Mouse (Mus musculus) limb, embryonic 12.5 days (tissue): ENCODE measurements around the gene Tmem170b. TPM values are rescaled to one million over a fixed set of nuclear protein-coding genes. Genes with fewer than 3 reads are reported as not detected.

Experiments used
- ATAC-seq: fragments of 200-750 bp; cut with Nextera tagmentation; 2 replicates; pipeline ENCODE4 v1.8.0; 2017; ENCODE audit warnings: low read depth, moderate TSS enrichment; ENCODE audit not compliant: insufficient number of reproducible peaks, insufficient read depth, low FRiP score, low TSS enrichment
- H3K27ac ChIP-seq: fragments of 300-500 bp; sonication (generic); 2 replicates; pipeline ENCODE4 v1.5.1; 2016; ENCODE audit warnings: mild to moderate bottlenecking, moderate library complexity
- H3K27me3 ChIP-seq: fragments of 300-500 bp; sonication (generic); 2 replicates; pipeline ENCODE4 v1.6.1; 2016; ENCODE audit warnings: mild to moderate bottlenecking, moderate library complexity
- H3K36me3 ChIP-seq: fragments of 300-500 bp; sonication (generic); 2 replicates; pipeline ENCODE4 v1.6.1; 2016; ENCODE audit warnings: mild to moderate bottlenecking, moderate library complexity
- H3K4me1 ChIP-seq: fragments of 300-500 bp; sonication (generic); replicated peaks from 2 replicates; pipeline ENCODE4 v1.6.1; 2016
- H3K4me2 ChIP-seq: fragments of 300-500 bp; sonication (generic); 2 replicates; pipeline ENCODE4 v1.6.1; 2016; ENCODE audit warnings: mild to moderate bottlenecking, moderate library complexity
- H3K4me3 ChIP-seq: fragments of 300-500 bp; sonication (generic); replicated peaks from 2 replicates; pipeline ENCODE4 v1.5.1; 2016; ENCODE audit warnings: mild to moderate bottlenecking
- H3K9ac ChIP-seq: fragments of 300-500 bp; sonication (generic); replicated peaks from 2 replicates; pipeline ENCODE4 v1.6.1; 2016; ENCODE audit warnings: mild to moderate bottlenecking, moderate library complexity
- H3K9me3 ChIP-seq: fragments of 300-500 bp; sonication (generic); 2 replicates; pipeline ENCODE4 v1.6.1; 2016; ENCODE audit warnings: mild to moderate bottlenecking, moderate library complexity
- WGBS: fragments of 180-500 bp; shearing (Covaris S2); methylation state at CpG from one replicate; pipeline ENCODE4 v1.1.7; 2016; 5-methylcytosine and 5-hydroxymethylcytosine counted together
- polyA plus RNA-seq: library from polyadenylated mRNA; unstranded; fragments of >200 nt; fragmentation: Nextera tagmentation; extraction: Ambion mirVana; gene quantifications from 2 replicates; pipeline ENCODE4 v1.2.1, GENCODE M21; 2016

Tmem170b gene
- polyA plus RNA-seq, 1 experiment from 2014 or later, result 10.7 TPM

- no peak overlapping the region for H3K27ac ChIP-seq
- H3K4me3 ChIP-seq, result no peak overlapping the region
- WGBS, result 66% methylated on average over 5 of the region's 5 CpGs
- H3K4me1 ChIP-seq, result no peaks in the 10 kb centered on the region
- no peak overlapping the region for H3K9ac ChIP-seq
- no peaks in the 10 kb centered on the region for H3K9me3 ChIP-seq
- no peak overlapping the region for H3K4me2 ChIP-seq
- H3K27me3 ChIP-seq, result no peaks in the 10 kb centered on the region
- ATAC-seq, result no peak
- H3K36me3 ChIP-seq, result no peaks in the 10 kb centered on the region
These were observed 9.3 kb downstream of the Tmem170b start for GRCm38 (mm10) chr13:41614982-41615381.

DNA sequence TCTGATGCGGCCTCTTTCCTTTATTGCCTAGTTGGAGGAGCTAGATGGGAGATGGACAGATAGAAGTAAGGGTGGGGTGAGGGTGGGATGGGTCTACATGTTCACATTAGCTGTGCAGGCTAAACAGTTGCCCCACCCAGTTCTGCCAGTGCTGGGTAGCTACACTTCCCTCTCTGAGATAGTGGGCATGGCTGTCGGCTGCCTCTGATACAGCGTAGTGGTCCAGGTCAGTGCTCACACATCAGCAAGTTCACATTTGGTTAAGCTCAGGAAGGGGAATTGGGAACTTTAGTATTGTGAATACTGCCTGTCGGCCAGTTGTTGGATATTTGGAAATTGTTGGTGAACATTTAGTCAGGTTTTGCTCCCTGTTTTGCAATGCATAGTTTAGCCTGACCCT is 13.8 kb downstream of the Tmem170b start:
- H3K36me3 ChIP-seq, result no peaks in the 10 kb centered on the region
- 88% methylated on average over 4 of the region's 4 CpGs for WGBS
- no peak overlapping the region for H3K9ac ChIP-seq
- no peaks in the 10 kb centered on the region for H3K9me3 ChIP-seq
- H3K4me3 ChIP-seq, result no peak overlapping the region
- H3K27ac ChIP-seq, result no peak overlapping the region
- ATAC-seq, result no peak
- no peaks in the 10 kb centered on the region for H3K27me3 ChIP-seq
- no peak overlapping the region for H3K4me2 ChIP-seq
- no peaks in the 10 kb centered on the region for H3K4me1 ChIP-seq

DNA sequence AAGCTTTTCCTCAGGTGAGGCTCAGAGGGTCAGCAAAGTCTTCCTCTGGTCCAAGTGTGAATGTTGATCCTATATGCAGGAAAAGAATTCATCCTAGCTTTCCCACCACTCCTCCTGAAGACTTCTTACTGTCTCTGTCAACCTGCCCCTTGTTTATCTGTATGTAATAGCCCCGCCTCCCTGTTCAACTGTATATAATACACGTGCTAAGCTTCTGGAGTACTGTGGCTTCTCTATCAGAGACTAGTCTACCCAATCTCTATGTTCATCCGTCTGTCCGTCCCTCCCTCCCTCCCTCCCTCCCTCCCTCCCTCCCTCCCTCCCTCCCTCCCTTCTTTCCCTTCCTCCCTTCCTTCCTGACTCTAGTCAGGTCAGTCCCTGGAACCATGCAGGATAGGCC is 14.4 kb downstream of the Tmem170b start:
- Histone ChIP-seq H3K4me3 (no peak overlapping the region), H3K9me3 (no peaks in the 10 kb centered on the region), H3K36me3 (no peaks in the 10 kb centered on the region), H3K27me3 (no peaks in the 10 kb centered on the region), H3K4me1 (no peaks in the 10 kb centered on the region), H3K27ac (no peak overlapping the region), H3K9ac (no peak overlapping the region), H3K4me2 (no peak overlapping the region)
- no peak for ATAC-seq
- WGBS, result 88% methylated on average over 4 of the region's 4 CpGs

DNA sequence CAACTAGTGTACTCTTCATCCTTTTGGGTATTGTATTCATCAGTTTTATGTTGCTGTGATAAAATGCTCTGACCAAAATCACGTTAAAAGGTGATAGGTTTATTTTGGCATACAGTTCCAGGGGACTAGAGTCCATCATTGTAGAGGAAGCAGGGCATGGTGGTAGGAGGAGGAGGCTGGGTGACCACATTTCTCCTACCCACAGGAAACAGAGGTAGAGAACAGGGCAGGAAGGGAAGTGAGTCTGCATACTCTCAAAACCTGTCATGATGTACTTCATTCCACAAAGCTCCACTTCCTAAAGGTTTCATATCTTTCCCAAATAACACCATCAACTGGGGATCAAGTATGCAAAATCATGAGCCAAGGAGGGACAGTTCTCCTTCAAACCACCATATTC is 18.4 kb downstream of the Tmem170b start:
- no peak overlapping the region for H3K9ac ChIP-seq
- no peaks in the 10 kb centered on the region for H3K36me3 ChIP-seq
- no peaks in the 10 kb centered on the region for H3K27me3 ChIP-seq
- ATAC-seq, result no peak
- no peak overlapping the region for H3K27ac ChIP-seq
- H3K9me3 ChIP-seq, result no peaks in the 10 kb centered on the region
- H3K4me2 ChIP-seq, result no peak overlapping the region
- WGBS, result 67% methylated on average over 1 of the region's 1 CpGs
- no peaks in the 10 kb centered on the region for H3K4me1 ChIP-seq
- no peak overlapping the region for H3K4me3 ChIP-seq

- ATAC-seq, result no peak
- Histone ChIP-seq H3K9ac (no peak overlapping the region), H3K36me3 (no peaks in the 10 kb centered on the region), H3K4me3 (no peak overlapping the region), H3K9me3 (no peaks in the 10 kb centered on the region), H3K27ac (no peak overlapping the region), H3K27me3 (no peaks in the 10 kb centered on the region), H3K4me2 (no peak overlapping the region), H3K4me1 (no peaks in the 10 kb centered on the region)
- WGBS, result 89% methylated on average over 3 of the region's 3 CpGs
These were observed 19.5 kb downstream of the Tmem170b start for GRCm38 (mm10) chr13:41625248-41625647.

DNA sequence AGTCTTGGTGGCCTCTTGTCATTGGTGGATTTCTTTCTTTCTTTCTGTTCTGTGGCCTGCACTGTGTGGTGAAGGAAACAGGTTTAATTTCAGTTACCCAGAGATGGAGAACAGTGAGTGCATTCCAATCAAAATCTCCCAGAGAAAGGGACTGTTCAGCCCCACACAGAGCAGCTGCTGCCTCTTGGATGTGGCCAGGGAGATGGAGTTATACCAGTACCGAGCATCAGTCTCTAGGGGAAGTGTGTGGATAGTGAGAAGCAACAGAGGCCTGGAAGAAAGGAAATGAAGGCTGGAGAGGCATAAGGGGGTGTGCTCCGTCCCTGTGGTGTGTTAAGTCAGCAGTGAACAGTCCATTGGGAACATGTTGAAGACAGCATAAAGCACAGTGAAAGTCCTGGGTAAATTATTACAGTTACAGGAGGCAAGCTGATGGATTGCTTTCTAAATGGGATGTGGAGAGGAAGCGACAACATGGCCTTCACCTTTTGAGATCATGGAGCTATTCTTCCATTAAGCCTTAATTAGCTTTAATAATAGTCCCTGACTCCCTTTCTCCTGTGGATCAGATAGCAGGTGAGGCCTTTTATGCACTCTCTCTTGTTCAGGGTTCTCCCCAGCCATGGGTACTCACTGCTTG is 21.7 kb downstream of the Tmem170b start:
- Histone ChIP-seq H3K27ac (no peak overlapping the region), H3K27me3 (no peaks in the 10 kb centered on the region), H3K4me2 (no peak overlapping the region), H3K9ac (no peak overlapping the region), H3K36me3 (no peaks in the 10 kb centered on the region), H3K4me3 (no peak overlapping the region), H3K4me1 (no peaks in the 10 kb centered on the region), H3K9me3 (no peaks in the 10 kb centered on the region)
- no peak for ATAC-seq
- 61% methylated on average over 3 of the region's 3 CpGs for WGBS

- Histone ChIP-seq H3K4me1 (no peaks in the 10 kb centered on the region), H3K9me3 (no peaks in the 10 kb centered on the region), H3K4me3 (no peak overlapping the region), H3K36me3 (no peaks in the 10 kb centered on the region), H3K9ac (no peak overlapping the region), H3K4me2 (no peak overlapping the region), H3K27ac (no peak overlapping the region), H3K27me3 (no peaks in the 10 kb centered on the region)
- ATAC-seq, result no peak; the same call in 1 of the 2 replicates
- WGBS, result 24% methylated on average over 13 of the region's 13 CpGs
These were observed 28.7 kb downstream of the Tmem170b start for GRCm38 (mm10) chr13:41634401-41634818.

GRCm38 (mm10) chr13:41638083-41638482 is 32.4 kb downstream of the Tmem170b start:
- ATAC-seq, result no peak

GRCm38 (mm10) chr13:41642851-41643250 is 37.1 kb downstream of the Tmem170b start:
- Histone ChIP-seq H3K4me2 (no peak overlapping the region), H3K9ac (no peak overlapping the region), H3K36me3 (no peaks in the 10 kb centered on the region), H3K4me1 (peaks cover 18% of the 10 kb centered on the region), H3K27ac (no peak overlapping the region), H3K9me3 (no peaks in the 10 kb centered on the region), H3K4me3 (no peak overlapping the region), H3K27me3 (no peaks in the 10 kb centered on the region)
- WGBS, result 28% methylated on average over 6 of the region's 6 CpGs
- no peak for ATAC-seq

More at GRCm38 (mm10) chr13:41638083-41638482, 32.4 kb downstream of the Tmem170b start:
- 91% methylated on average over 4 of the region's 4 CpGs for WGBS
- Histone ChIP-seq H3K36me3 (no peaks in the 10 kb centered on the region), H3K4me2 (no peak overlapping the region), H3K9me3 (no peaks in the 10 kb centered on the region), H3K27me3 (no peaks in the 10 kb centered on the region), H3K4me1 (no peaks in the 10 kb centered on the region), H3K9ac (no peak overlapping the region), H3K27ac (no peak overlapping the region), H3K4me3 (no peak overlapping the region)

GRCm38 (mm10) chr13:41643798-41644197 is 38.1 kb downstream of the Tmem170b start:
- Histone ChIP-seq H3K4me2 (no peak overlapping the region), H3K4me3 (no peak overlapping the region), H3K27ac (no peak overlapping the region), H3K4me1 (peaks cover 18% of the 10 kb centered on the region), H3K9ac (no peak overlapping the region), H3K36me3 (no peaks in the 10 kb centered on the region), H3K27me3 (no peaks in the 10 kb centered on the region), H3K9me3 (no peaks in the 10 kb centered on the region)
- 79% methylated on average over 7 of the region's 7 CpGs for WGBS
- no peak for ATAC-seq

DNA sequence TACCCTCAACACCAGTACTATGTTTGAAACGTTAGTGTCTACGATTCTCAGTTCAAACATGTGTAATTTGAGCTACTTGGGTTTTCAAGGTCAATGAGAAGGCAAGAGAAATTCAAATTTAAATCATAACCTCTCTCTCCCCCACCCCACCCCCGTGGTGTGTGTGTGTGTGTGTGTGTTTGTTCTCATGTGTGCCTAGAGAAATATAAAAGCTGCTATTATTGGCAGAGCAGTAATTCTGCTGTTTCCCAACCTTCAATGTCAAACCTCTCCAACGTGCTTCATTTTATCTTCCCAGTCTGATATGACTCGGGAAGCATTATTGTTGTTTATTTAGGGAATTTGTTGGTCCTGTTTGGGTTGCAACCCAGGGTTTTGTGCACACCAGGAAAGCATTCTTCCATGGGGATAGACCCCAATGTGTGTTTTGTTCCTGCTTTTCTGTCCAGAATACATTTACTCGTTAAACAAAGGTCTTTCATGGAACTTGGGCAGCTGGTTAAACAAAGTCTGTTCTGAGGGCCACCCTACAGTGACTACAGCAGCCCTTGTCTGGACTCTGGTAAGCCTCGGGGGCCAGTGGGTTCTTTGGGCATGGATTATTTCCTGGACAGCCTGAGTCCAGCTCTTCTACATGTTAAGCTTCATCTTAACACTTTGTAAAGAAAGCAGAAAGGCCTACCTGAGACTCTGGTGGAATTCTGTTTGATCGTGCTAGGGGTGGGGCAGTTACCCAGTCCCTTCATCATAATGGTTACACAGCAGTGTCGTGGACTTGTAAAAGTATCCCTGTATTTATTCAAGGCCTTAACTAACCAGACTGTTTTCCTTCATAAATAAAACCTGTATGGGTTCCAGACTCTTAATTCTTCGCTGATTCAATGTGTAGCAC is 39.1 kb downstream of the Tmem170b start:
- Histone ChIP-seq H3K27me3 (no peaks in the 10 kb centered on the region), H3K27ac (0 out of 2 replicates have a peak overlapping the region, but pooled peaks have one; percentile 50), H3K9ac (no peak overlapping the region), H3K4me2 (no peak overlapping the region), H3K36me3 (no peaks in the 10 kb centered on the region), H3K4me1 (peaks cover 18% of the 10 kb centered on the region), H3K4me3 (no peak overlapping the region), H3K9me3 (no peaks in the 10 kb centered on the region)
- no peak for ATAC-seq
- WGBS, result 65% methylated on average over 10 of the region's 10 CpGs
